Mouse (Mus musculus): ENCODE measurements around the gene Oasl2. TPM values are rescaled to one million over a fixed set of nuclear protein-coding genes. Genes with fewer than 3 reads are reported as not detected.

The Oasl2 gene
- polyA plus RNA-seq, 1 experiment = 11.2 TPM

- peaks cover 3% of the 10 kb centered on the region; the same call in 1 of the 2 replicates for H3K36me3 ChIP-seq (ENCODE audit: control insufficient read depth, insufficient read depth, low read length)
- H3K27ac ChIP-seq (ENCODE audit: insufficient read depth, low read depth, low read length) = no peak overlapping the region
- TF ChIP-seq CTCF (conservative IDR thresholded peaks at IDR 0.05; ENCODE audit: insufficient read depth, insufficient read length, low read depth, low read length) = no peak
- TF ChIP-seq POLR2A (IDR thresholded peaks at IDR 0.05; ENCODE audit: low read depth, low read length) = no peak
- no peaks in the 10 kb centered on the region for H3K27me3 ChIP-seq (replicated peaks; ENCODE audit: control insufficient read depth, insufficient read depth, low read length)
- DNase-seq = no peak
- H3K4me1 ChIP-seq (ENCODE audit: control insufficient read depth, insufficient read depth, low read length) = peaks cover 5% of the 10 kb centered on the region; the same call in 1 of the 2 replicates
- peak overlapping the region; percentile 73 for H3K4me3 ChIP-seq (ENCODE audit: insufficient read depth, low read depth, low read length)
- 29% methylated on average over 4 of the region's 4 CpGs for WGBS
These were observed 46.0 kb downstream of the Oasl2 start for GRCm38 (mm10) chr5:114942766-114943130.

GRCm38 (mm10) chr5:114945072-114945471, 48.3 kb downstream of the Oasl2 start:
- Histone ChIP-seq H3K4me1 (ENCODE audit: control insufficient read depth, insufficient read depth, low read length) (peaks cover 5% of the 10 kb centered on the region; the same call in 1 of the 2 replicates), H3K27me3 (replicated peaks; ENCODE audit: control insufficient read depth, insufficient read depth, low read length) (no peaks in the 10 kb centered on the region), H3K36me3 (ENCODE audit: control insufficient read depth, insufficient read depth, low read length) (peaks cover 5% of the 10 kb centered on the region; the same call in 1 of the 2 replicates), H3K27ac (ENCODE audit: insufficient read depth, low read depth, low read length) (no peak overlapping the region), H3K4me3 (ENCODE audit: insufficient read depth, low read depth, low read length) (no peak overlapping the region)
- WGBS = 65% methylated on average over 10 of the region's 10 CpGs
- TF ChIP-seq POLR2A (IDR thresholded peaks at IDR 0.05; ENCODE audit: low read depth, low read length) = no peak
- no peak for TF ChIP-seq CTCF (conservative IDR thresholded peaks at IDR 0.05; ENCODE audit: insufficient read depth, insufficient read length, low read depth, low read length)
- DNase-seq = peak; percentile 78

DNA sequence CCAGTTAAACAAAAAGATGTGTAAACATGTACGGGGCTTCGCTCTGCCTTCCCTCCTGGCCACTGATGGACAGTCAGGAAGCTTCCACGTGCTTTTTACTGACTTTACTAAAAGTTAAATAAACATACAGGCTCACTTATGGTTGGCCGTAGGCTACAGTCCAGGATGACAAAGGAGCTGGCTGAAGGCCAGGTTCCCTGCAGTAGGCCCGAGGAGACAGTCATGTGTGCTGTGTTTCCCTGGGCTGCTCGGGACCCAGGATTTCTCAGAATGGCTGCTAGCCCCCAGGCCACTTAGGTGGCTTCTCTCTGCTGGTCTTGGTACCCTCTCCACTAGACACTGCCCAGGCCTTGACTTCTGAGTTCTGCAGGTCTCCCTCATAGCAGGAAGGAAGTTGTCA, 52.2 kb downstream of the Oasl2 start:
- no peaks in the 10 kb centered on the region for H3K27me3 ChIP-seq (replicated peaks; ENCODE audit: control insufficient read depth, insufficient read depth, low read length)
- no peak overlapping the region for H3K27ac ChIP-seq (ENCODE audit: insufficient read depth, low read depth, low read length)
- no peak overlapping the region for H3K4me3 ChIP-seq (ENCODE audit: insufficient read depth, low read depth, low read length)
- TF ChIP-seq POLR2A (IDR thresholded peaks at IDR 0.05; ENCODE audit: low read depth, low read length) (no peak), CTCF (conservative IDR thresholded peaks at IDR 0.05; ENCODE audit: insufficient read depth, insufficient read length, low read depth, low read length) (no peak)
- H3K36me3 ChIP-seq (ENCODE audit: control insufficient read depth, insufficient read depth, low read length) = peaks cover 5% of the 10 kb centered on the region; the same call in 1 of the 2 replicates
- 0 out of 2 replicates have a peak, but pooled peaks cover 2% of the 10 kb centered on the region for H3K4me1 ChIP-seq (ENCODE audit: control insufficient read depth, insufficient read depth, low read length)
- DNase-seq = peak; percentile 65
- WGBS = 24% methylated on average over 6 of the region's 6 CpGs

- WGBS = 38% methylated on average over 5 of the region's 5 CpGs
- Histone ChIP-seq H3K4me1 (ENCODE audit: control insufficient read depth, insufficient read depth, low read length) (0 out of 2 replicates have a peak, but pooled peaks cover 2% of the 10 kb centered on the region), H3K4me3 (ENCODE audit: insufficient read depth, low read depth, low read length) (no peak overlapping the region), H3K27me3 (replicated peaks; ENCODE audit: control insufficient read depth, insufficient read depth, low read length) (no peaks in the 10 kb centered on the region), H3K36me3 (ENCODE audit: control insufficient read depth, insufficient read depth, low read length) (peaks cover 5% of the 10 kb centered on the region; the same call in 1 of the 2 replicates), H3K27ac (ENCODE audit: insufficient read depth, low read depth, low read length) (no peak overlapping the region)
- no peak for DNase-seq
- TF ChIP-seq POLR2A (IDR thresholded peaks at IDR 0.05; ENCODE audit: low read depth, low read length) (no peak), CTCF (conservative IDR thresholded peaks at IDR 0.05; ENCODE audit: insufficient read depth, insufficient read length, low read depth, low read length) (no peak)
These were observed 52.6 kb downstream of the Oasl2 start for GRCm38 (mm10) chr5:114949316-114949715.

GRCm38 (mm10) chr5:114949812-114950211, 53.1 kb downstream of the Oasl2 start:
- TF ChIP-seq POLR2A (IDR thresholded peaks at IDR 0.05; ENCODE audit: low read depth, low read length) (no peak), CTCF (conservative IDR thresholded peaks at IDR 0.05; ENCODE audit: insufficient read depth, insufficient read length, low read depth, low read length) (no peak)
- H3K27ac ChIP-seq (ENCODE audit: insufficient read depth, low read depth, low read length) = no peak overlapping the region
- no peak for DNase-seq
- peaks cover 5% of the 10 kb centered on the region; the same call in 1 of the 2 replicates for H3K36me3 ChIP-seq (ENCODE audit: control insufficient read depth, insufficient read depth, low read length)
- no peaks in the 10 kb centered on the region for H3K27me3 ChIP-seq (replicated peaks; ENCODE audit: control insufficient read depth, insufficient read depth, low read length)
- 0 out of 2 replicates have a peak, but pooled peaks cover 2% of the 10 kb centered on the region for H3K4me1 ChIP-seq (ENCODE audit: control insufficient read depth, insufficient read depth, low read length)
- H3K4me3 ChIP-seq (ENCODE audit: insufficient read depth, low read depth, low read length) = no peak overlapping the region
- WGBS = 84% methylated on average over 9 of the region's 9 CpGs

GRCm38 (mm10) chr5:114950669-114951068, 53.9 kb downstream of the Oasl2 start:
- Histone ChIP-seq H3K4me1 (ENCODE audit: control insufficient read depth, insufficient read depth, low read length) (0 out of 2 replicates have a peak, but pooled peaks cover 2% of the 10 kb centered on the region), H3K4me3 (ENCODE audit: insufficient read depth, low read depth, low read length) (no peak overlapping the region), H3K36me3 (ENCODE audit: control insufficient read depth, insufficient read depth, low read length) (peaks cover 5% of the 10 kb centered on the region; the same call in 1 of the 2 replicates), H3K27me3 (replicated peaks; ENCODE audit: control insufficient read depth, insufficient read depth, low read length) (no peaks in the 10 kb centered on the region), H3K27ac (ENCODE audit: insufficient read depth, low read depth, low read length) (no peak overlapping the region)
- WGBS = 84% methylated on average over 12 of the region's 12 CpGs
- TF ChIP-seq CTCF (conservative IDR thresholded peaks at IDR 0.05; ENCODE audit: insufficient read depth, insufficient read length, low read depth, low read length) (no peak), POLR2A (IDR thresholded peaks at IDR 0.05; ENCODE audit: low read depth, low read length) (no peak)
- no peak for DNase-seq

GRCm38 (mm10) chr5:114951279-114951880, 54.6 kb downstream of the Oasl2 start:
- no peak overlapping the region for H3K4me3 ChIP-seq (ENCODE audit: insufficient read depth, low read depth, low read length)
- TF ChIP-seq CTCF (conservative IDR thresholded peaks at IDR 0.05; ENCODE audit: insufficient read depth, insufficient read length, low read depth, low read length) = no peak
- TF ChIP-seq POLR2A (IDR thresholded peaks at IDR 0.05; ENCODE audit: low read depth, low read length) = no peak
- DNase-seq = no peak
- 57% methylated on average over 21 of the region's 21 CpGs for WGBS
- H3K4me1 ChIP-seq (ENCODE audit: control insufficient read depth, insufficient read depth, low read length) = 0 out of 2 replicates have a peak, but pooled peaks cover 2% of the 10 kb centered on the region
- H3K27me3 ChIP-seq (replicated peaks; ENCODE audit: control insufficient read depth, insufficient read depth, low read length) = no peaks in the 10 kb centered on the region
- H3K36me3 ChIP-seq (ENCODE audit: control insufficient read depth, insufficient read depth, low read length) = peaks cover 5% of the 10 kb centered on the region; the same call in 1 of the 2 replicates
- H3K27ac ChIP-seq (ENCODE audit: insufficient read depth, low read depth, low read length) = no peak overlapping the region

Data from kidney, adult 2 months (tissue).